Mouse (Mus musculus): ENCODE measurements around the gene Msln. TPM values are rescaled to one million over a fixed set of nuclear protein-coding genes. Genes with fewer than 3 reads are reported as not detected.

Msln gene
- total and polyA plus RNA-seq, 3 experiments = not detected

GRCm38 (mm10) chr17:25769331-25769730, 15.2 kb upstream of the Msln start:
- Histone ChIP-seq H3K79me2 (ENCODE audit: control insufficient read depth, insufficient read depth, low read length, poor library complexity) (peaks cover 6% of the 10 kb centered on the region), H3K36me3 (ENCODE audit: control insufficient read depth in 1 of 2, insufficient read depth in 2 of 2, low read length in 2 of 2) (no peaks in the 10 kb centered on the region), H3K4me1 (ENCODE audit: control insufficient read depth in 1 of 2, insufficient read depth in 2 of 2, low read length in 2 of 2) (peaks cover 0 to 6% of the 10 kb centered on the region in 2 experiments; a peak in 3 of 4 replicates), H3K9ac (ENCODE audit: control insufficient read depth, low read depth, low read length, poor library complexity, severe bottlenecking) (peak overlapping the region; percentile 45; the same call in 1 of the 2 replicates), H3K27ac (ENCODE audit: control insufficient read depth, low read depth, low read length) (no peak overlapping the region), H3K27me3 (ENCODE audit: control insufficient read depth in 1 of 2, insufficient read depth in 2 of 2, low read length in 2 of 2) (peaks cover 8 to 11% of the 10 kb centered on the region in 2 experiments), H3K4me3 (ENCODE audit: control insufficient read depth in 1 of 2, insufficient read depth in 1 of 2, low read depth in 2 of 2, low read length in 2 of 2) (peak overlapping the region; percentile 16 to 25; a peak in 2 of 4 replicates), H3K9me3 (replicated peaks; ENCODE audit: insufficient read depth, low read length) (no peaks in the 10 kb centered on the region)
- DNase-seq (ENCODE audit: low read depth, low spot score) = no peak
- no peak for TF ChIP-seq NRF1 (IDR thresholded peaks at IDR 0.05; ENCODE audit: insufficient read depth, low read depth, low read length, poor library complexity, severe bottlenecking)
- no peak for TF ChIP-seq ZMIZ1 (IDR thresholded peaks at IDR 0.05; ENCODE audit: low read depth, low read length)
- TF ChIP-seq ELF1 (IDR thresholded peaks at IDR 0.05; ENCODE audit: low read depth, low read length) = no peak
- TF ChIP-seq UBTF (IDR thresholded peaks at IDR 0.05; ENCODE audit: borderline replicate concordance, insufficient read depth, low read depth, low read length) = no peak
- no peak for TF ChIP-seq CHD2 (IDR thresholded peaks at IDR 0.05; ENCODE audit: low read length)
- no peak for TF ChIP-seq CHD1 (IDR thresholded peaks at IDR 0.05; ENCODE audit: low read depth, low read length)
- no peak for TF ChIP-seq TAL1 (IDR thresholded peaks at IDR 0.05; ENCODE audit: low read length)
- no peak for TF ChIP-seq SIN3A (IDR thresholded peaks at IDR 0.05; ENCODE audit: low read length)
- TF ChIP-seq GABPA (IDR thresholded peaks at IDR 0.05; ENCODE audit: low read depth, low read length) = no peak
- no peak for TF ChIP-seq CTCF (IDR thresholded peaks at IDR 0.05 in 2 of 3, conservative IDR thresholded peaks at IDR 0.05 in 1 of 3; ENCODE audit: control insufficient read depth in 1 of 3, insufficient read depth in 1 of 3, low read depth in 2 of 3, low read length in 3 of 3, poor library complexity in 1 of 3, severe bottlenecking in 1 of 3)
- TF ChIP-seq HCFC1 (IDR thresholded peaks at IDR 0.05; ENCODE audit: low read depth, low read length) = no peak
- TF ChIP-seq E2F4 (IDR thresholded peaks at IDR 0.05; ENCODE audit: borderline replicate concordance, low read depth, low read length) = no peak
- TF ChIP-seq KAT2A (conservative IDR thresholded peaks at IDR 0.05; ENCODE audit: low read depth, low read length) = no peak
- TF ChIP-seq TCF12 (IDR thresholded peaks at IDR 0.05; ENCODE audit: low read depth, low read length) = no peak
- TF ChIP-seq EP300 (IDR thresholded peaks at IDR 0.05; ENCODE audit: low read depth in 1 of 2, low read length in 2 of 2) = no peak

- Histone ChIP-seq H3K27ac (ENCODE audit: control insufficient read depth, low read depth, low read length) (no peak overlapping the region), H3K36me3 (ENCODE audit: control insufficient read depth in 1 of 2, insufficient read depth in 2 of 2, low read length in 2 of 2) (no peaks in the 10 kb centered on the region), H3K9me3 (replicated peaks; ENCODE audit: insufficient read depth, low read length) (no peaks in the 10 kb centered on the region), H3K4me1 (ENCODE audit: control insufficient read depth in 1 of 2, insufficient read depth in 2 of 2, low read length in 2 of 2) (no peaks in the 10 kb centered on the region; a peak in 2 of 4 replicates), H3K79me2 (ENCODE audit: control insufficient read depth, insufficient read depth, low read length, poor library complexity) (no peaks in the 10 kb centered on the region), H3K27me3 (ENCODE audit: control insufficient read depth in 1 of 2, insufficient read depth in 2 of 2, low read length in 2 of 2) (peaks cover 14 to 17% of the 10 kb centered on the region in 2 experiments), H3K9ac (ENCODE audit: control insufficient read depth, low read depth, low read length, poor library complexity, severe bottlenecking) (no peak overlapping the region), H3K4me3 (ENCODE audit: control insufficient read depth in 1 of 2, insufficient read depth in 1 of 2, low read depth in 2 of 2, low read length in 2 of 2) (no peak overlapping the region)
- TF ChIP-seq ELF1 (IDR thresholded peaks at IDR 0.05; ENCODE audit: low read depth, low read length) = no peak
- no peak for TF ChIP-seq KAT2A (conservative IDR thresholded peaks at IDR 0.05; ENCODE audit: low read depth, low read length)
- no peak for TF ChIP-seq TAL1 (IDR thresholded peaks at IDR 0.05; ENCODE audit: low read length)
- no peak for TF ChIP-seq USF2 (IDR thresholded peaks at IDR 0.05; ENCODE audit: borderline replicate concordance in 1 of 2, insufficient read depth in 1 of 2, low read depth in 1 of 2, low read length in 2 of 2)
- no peak for TF ChIP-seq TCF12 (IDR thresholded peaks at IDR 0.05; ENCODE audit: low read depth, low read length)
- no peak for TF ChIP-seq E2F4 (IDR thresholded peaks at IDR 0.05; ENCODE audit: borderline replicate concordance, low read depth, low read length)
- no peak for TF ChIP-seq ETS1 (IDR thresholded peaks at IDR 0.05; ENCODE audit: low read depth, low read length)
- no peak for TF ChIP-seq MAZ (IDR thresholded peaks at IDR 0.05; ENCODE audit: low read depth, low read length)
- no peak for TF ChIP-seq CHD2 (IDR thresholded peaks at IDR 0.05; ENCODE audit: low read length)
- no peak for TF ChIP-seq EP300 (IDR thresholded peaks at IDR 0.05; ENCODE audit: low read depth in 1 of 2, low read length in 2 of 2)
- no peak for TF ChIP-seq SIN3A (IDR thresholded peaks at IDR 0.05; ENCODE audit: low read length)
- no peak for TF ChIP-seq RCOR1 (IDR thresholded peaks at IDR 0.05; ENCODE audit: low read depth, low read length)
- no peak for DNase-seq (ENCODE audit: low read depth, low spot score)
Measured at GRCm38 (mm10) chr17:25765886-25766285, 11.7 kb upstream of the Msln start.
